Mouse (Mus musculus) embryonic facial prominence, embryonic 10.5 days (tissue): ENCODE data around the gene Ubac2. TPM values are rescaled to one million over a fixed set of nuclear protein-coding genes. Genes with fewer than 3 reads are reported as not detected.

Source experiments
- DNase-seq: peaks from one replicate; pipeline ENCODE4 v3.0.0-alpha.2; 2017; ENCODE audit warnings: low spot score
- H3K27ac ChIP-seq: fragments of 300-500 bp; sonication (generic); replicated peaks from 2 replicates; pipeline ENCODE4 v1.5.1; 2016; ENCODE audit warnings: mild to moderate bottlenecking
- H3K27me3 ChIP-seq: fragments of 300-500 bp; sonication (generic); replicated peaks from 2 replicates; pipeline ENCODE4 v1.6.1; 2016; ENCODE audit warnings: low read depth, mild to moderate bottlenecking; ENCODE audit not compliant: poor library complexity, severe bottlenecking
- H3K36me3 ChIP-seq: fragments of 300-500 bp; sonication (generic); replicated peaks from 2 replicates; pipeline ENCODE4 v1.6.1; 2016; ENCODE audit warnings: mild to moderate bottlenecking, moderate library complexity
- H3K4me1 ChIP-seq: fragments of 300-500 bp; sonication (generic); 2 replicates; pipeline ENCODE4 v1.6.1; 2016
- H3K4me3 ChIP-seq: fragments of 300-500 bp; sonication (generic); 2 replicates; pipeline ENCODE4 v1.5.1; 2016; ENCODE audit warnings: mild to moderate bottlenecking, moderate library complexity
- H3K9me3 ChIP-seq: fragments of 300-500 bp; sonication (generic); 2 replicates; pipeline ENCODE4 v1.6.1; 2016; ENCODE audit warnings: mild to moderate bottlenecking
- WGBS: fragments of 180-500 bp; shearing (Covaris S2); methylation state at CpG from one replicate; pipeline ENCODE4 v1.1.7; 2016; 5-methylcytosine and 5-hydroxymethylcytosine counted together
- polyA plus RNA-seq: library from polyadenylated mRNA; unstranded; fragments of >200 nt; fragmentation: Nextera tagmentation; extraction: Ambion mirVana; gene quantifications from 2 replicates; pipeline ENCODE4 v1.2.1, GENCODE M21; 2016

Gene Ubac2
- polyA plus RNA-seq, 1 experiment from 2014 or later = 70.5 TPM

- peaks cover 52% of the 10 kb centered on the region for H3K36me3 ChIP-seq
- DNase-seq = no peak
- H3K4me3 ChIP-seq = no peak overlapping the region
- no peaks in the 10 kb centered on the region; the same call in 1 of the 2 replicates for H3K4me1 ChIP-seq
- H3K27ac ChIP-seq = no peak overlapping the region
- 92% methylated on average over 6 of the region's 6 CpGs for WGBS
- no peaks in the 10 kb centered on the region for H3K9me3 ChIP-seq
- H3K27me3 ChIP-seq = no peaks in the 10 kb centered on the region
These were observed 38.1 kb downstream of the Ubac2 start for GRCm38 (mm10) chr14:121916311-121917094.

GRCm38 (mm10) chr14:121918266-121918665, 39.8 kb downstream of the Ubac2 start:
- DNase-seq = no peak
- Histone ChIP-seq H3K9me3 (no peaks in the 10 kb centered on the region), H3K27ac (no peak overlapping the region), H3K4me3 (no peak overlapping the region), H3K27me3 (no peaks in the 10 kb centered on the region), H3K36me3 (peaks cover 38% of the 10 kb centered on the region), H3K4me1 (no peaks in the 10 kb centered on the region; the same call in 1 of the 2 replicates)
- WGBS = 77% methylated on average over 3 of the region's 3 CpGs

GRCm38 (mm10) chr14:121919752-121920151, 41.3 kb downstream of the Ubac2 start:
- Histone ChIP-seq H3K27ac (no peak overlapping the region), H3K4me3 (no peak overlapping the region), H3K4me1 (no peaks in the 10 kb centered on the region; the same call in 1 of the 2 replicates), H3K9me3 (no peaks in the 10 kb centered on the region), H3K36me3 (peaks cover 35% of the 10 kb centered on the region), H3K27me3 (no peaks in the 10 kb centered on the region)
- DNase-seq = no peak
- WGBS = 44% methylated on average over 3 of the region's 3 CpGs

- H3K4me3 ChIP-seq = no peak overlapping the region
These were observed 42.2 kb downstream of the Ubac2 start for GRCm38 (mm10) chr14:121920511-121921124.

GRCm38 (mm10) chr14:121922016-121922415, 43.6 kb downstream of the Ubac2 start:
- WGBS = 96% methylated on average over 4 of the region's 4 CpGs
- DNase-seq = no peak

More at GRCm38 (mm10) chr14:121920511-121921124, 42.2 kb downstream of the Ubac2 start:
- no peak for DNase-seq
- Histone ChIP-seq H3K9me3 (no peaks in the 10 kb centered on the region), H3K36me3 (peaks cover 33% of the 10 kb centered on the region), H3K27ac (no peak overlapping the region), H3K27me3 (no peaks in the 10 kb centered on the region), H3K4me1 (no peaks in the 10 kb centered on the region; the same call in 1 of the 2 replicates)
- WGBS = 92% methylated on average over 12 of the region's 12 CpGs

GRCm38 (mm10) chr14:121922731-121923130, 44.3 kb downstream of the Ubac2 start:
- Histone ChIP-seq H3K27ac (no peak overlapping the region), H3K4me1 (no peaks in the 10 kb centered on the region; the same call in 1 of the 2 replicates), H3K4me3 (no peak overlapping the region), H3K36me3 (peaks cover 12% of the 10 kb centered on the region; the same call in 1 of the 2 replicates), H3K9me3 (no peaks in the 10 kb centered on the region), H3K27me3 (no peaks in the 10 kb centered on the region)
- no peak for DNase-seq
- WGBS = 89% methylated on average over 4 of the region's 4 CpGs

More at GRCm38 (mm10) chr14:121922016-121922415, 43.6 kb downstream of the Ubac2 start:
- H3K27me3 ChIP-seq = no peaks in the 10 kb centered on the region
- H3K4me1 ChIP-seq = no peaks in the 10 kb centered on the region; the same call in 1 of the 2 replicates
- no peak overlapping the region for H3K27ac ChIP-seq
- no peaks in the 10 kb centered on the region for H3K9me3 ChIP-seq
- H3K4me3 ChIP-seq = no peak overlapping the region
- H3K36me3 ChIP-seq = peaks cover 19% of the 10 kb centered on the region

- WGBS = 89% methylated on average over 6 of the region's 6 CpGs
- Histone ChIP-seq H3K9me3 (no peaks in the 10 kb centered on the region), H3K27me3 (no peaks in the 10 kb centered on the region), H3K36me3 (peaks cover 7% of the 10 kb centered on the region; the same call in 1 of the 2 replicates), H3K27ac (peak overlapping the region; percentile 10; the same call in 1 of the 2 replicates), H3K4me3 (no peak overlapping the region), H3K4me1 (no peaks in the 10 kb centered on the region; the same call in 1 of the 2 replicates)
- DNase-seq = no peak
These were observed 46.5 kb downstream of the Ubac2 start for GRCm38 (mm10) chr14:121924876-121925275.

GRCm38 (mm10) chr14:121926901-121927300, 48.5 kb downstream of the Ubac2 start:
- DNase-seq = no peak
- Histone ChIP-seq H3K27me3 (no peaks in the 10 kb centered on the region), H3K4me3 (no peak overlapping the region), H3K9me3 (no peaks in the 10 kb centered on the region), H3K36me3 (no peaks in the 10 kb centered on the region), H3K4me1 (peaks cover 4% of the 10 kb centered on the region), H3K27ac (no peak overlapping the region)
- 86% methylated on average over 6 of the region's 6 CpGs for WGBS

GRCm38 (mm10) chr14:121927451-121927850, 49.0 kb downstream of the Ubac2 start:
- peaks cover 4% of the 10 kb centered on the region for H3K4me1 ChIP-seq
- no peaks in the 10 kb centered on the region for H3K36me3 ChIP-seq
- 95% methylated on average over 8 of the region's 8 CpGs for WGBS
- H3K4me3 ChIP-seq = no peak overlapping the region
- H3K27me3 ChIP-seq = no peaks in the 10 kb centered on the region
- H3K9me3 ChIP-seq = no peaks in the 10 kb centered on the region
- peak; percentile 6 for DNase-seq
- H3K27ac ChIP-seq = no peak overlapping the region

- WGBS = 71% methylated on average over 8 of the region's 8 CpGs
- H3K4me3 ChIP-seq = no peak overlapping the region
- H3K9me3 ChIP-seq = no peaks in the 10 kb centered on the region
- peaks cover 2% of the 10 kb centered on the region for H3K36me3 ChIP-seq
- no peak overlapping the region for H3K27ac ChIP-seq
- peak; percentile 40 for DNase-seq
- no peaks in the 10 kb centered on the region for H3K27me3 ChIP-seq
- H3K4me1 ChIP-seq = peaks cover 4% of the 10 kb centered on the region
These were observed 50.1 kb downstream of the Ubac2 start for GRCm38 (mm10) chr14:121928375-121929137.

- no peaks in the 10 kb centered on the region for H3K9me3 ChIP-seq
- 89% methylated on average over 12 of the region's 12 CpGs for WGBS
- DNase-seq = peak; percentile 5
- H3K4me1 ChIP-seq = peaks cover 4% of the 10 kb centered on the region
- no peak overlapping the region for H3K27ac ChIP-seq
- H3K36me3 ChIP-seq = peaks cover 10% of the 10 kb centered on the region
- H3K4me3 ChIP-seq = no peak overlapping the region
- H3K27me3 ChIP-seq = no peaks in the 10 kb centered on the region
These were observed 51.0 kb downstream of the Ubac2 start for GRCm38 (mm10) chr14:121929243-121929951.
